Mouse (Mus musculus): ENCODE results near the gene Hbb-bt. TPM values are rescaled to one million over a fixed set of nuclear protein-coding genes. Genes with fewer than 3 reads are reported as not detected.

The Hbb-bt gene
- polyA plus RNA-seq (2015; fragmentation: Nextera tagmentation; extraction: Ambion mirVana) = 3,147 and 3,744 TPM in 2 replicates

DNA sequence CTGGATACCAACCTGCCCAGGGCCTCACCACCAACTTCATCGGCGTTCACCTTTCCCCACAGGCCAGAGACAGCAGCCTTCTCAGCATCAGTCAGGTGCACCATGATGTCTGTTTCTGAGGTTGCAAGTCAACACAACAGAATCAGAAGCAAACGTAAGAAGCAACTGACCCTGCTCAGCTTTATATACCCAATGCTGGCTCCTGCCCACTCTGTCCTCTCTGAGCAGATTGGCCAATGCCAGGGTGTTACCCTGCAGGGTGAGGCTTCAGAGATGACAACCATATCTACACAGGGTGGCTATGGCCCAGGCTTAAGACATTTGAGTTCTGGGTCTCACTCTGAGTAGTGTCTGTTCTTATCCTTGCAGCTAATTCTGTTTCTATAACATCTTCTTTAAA lies at the start of gene Hbb-bt:
Gene Hbb-bt, minus strand, starts transcription at position 231 of the 400 bp plus-strand sequence.

DNA sequence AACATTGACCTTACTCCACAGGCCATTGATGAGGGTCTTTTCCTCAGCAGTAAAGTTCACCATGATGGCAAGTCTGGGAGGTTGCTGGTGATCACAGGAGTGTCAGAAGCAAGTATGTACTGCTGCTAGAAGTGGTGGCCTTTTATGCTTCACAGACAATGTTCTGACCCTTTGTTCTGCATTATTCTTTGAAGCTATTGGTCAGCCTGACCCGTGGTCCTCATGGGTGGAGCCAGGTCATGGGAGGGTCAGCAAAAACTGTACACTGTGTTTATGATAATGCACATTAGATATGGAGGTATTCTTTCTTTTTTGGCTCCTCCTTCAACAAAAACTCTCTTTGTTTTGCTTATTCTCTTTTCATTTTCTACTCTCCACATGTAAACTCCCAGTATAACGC lies 39.3 kb upstream of the Hbb-bt start, which contains the start of gene Hbb-y:
Gene Hbb-y, minus strand, starts transcription at position 127 of the 400 bp plus-strand sequence.

DNA sequence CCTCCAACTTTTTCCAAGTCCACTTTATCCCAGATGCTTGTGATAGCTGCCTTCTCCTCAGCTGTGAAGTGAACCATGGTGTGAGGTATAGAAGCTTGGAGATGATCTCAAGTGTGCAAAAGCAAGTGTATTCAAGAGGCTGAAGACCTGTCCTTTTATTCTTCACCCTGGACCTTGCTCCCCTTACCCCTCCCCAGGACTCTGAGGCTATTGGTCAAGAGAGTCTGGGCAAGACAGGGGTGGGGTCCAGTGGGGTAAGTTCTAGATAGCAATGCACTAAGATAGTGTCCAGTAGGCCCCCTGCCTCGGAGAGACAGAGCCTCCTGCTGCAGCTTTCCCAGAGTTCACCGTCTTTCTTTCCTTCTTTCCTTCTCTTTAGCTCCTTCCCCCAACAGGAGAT lies 29.2 kb upstream of the Hbb-bt start, which contains the start of gene Hbb-bh1:
Gene Hbb-bh1, minus strand, starts transcription at position 131 of the 400 bp plus-strand sequence.

DNA sequence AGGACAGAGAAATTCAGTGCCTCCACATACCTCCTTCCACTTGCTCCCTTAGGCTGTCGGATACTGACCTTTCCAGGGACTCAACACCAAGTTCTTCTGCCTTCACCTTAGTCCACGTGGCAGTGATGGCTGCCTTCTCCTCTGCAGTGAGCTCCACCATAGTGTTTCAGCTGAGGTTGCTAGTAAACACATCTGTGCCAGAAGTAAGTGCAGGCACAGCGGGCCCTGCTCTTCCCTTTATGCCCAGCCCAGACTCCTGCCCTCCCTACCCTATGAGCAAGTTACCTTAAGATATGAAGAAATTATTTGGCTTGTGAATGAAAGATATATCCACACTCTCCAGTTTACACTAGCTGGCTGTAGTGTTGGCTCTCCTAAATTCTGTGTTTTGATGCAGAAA lies 26.5 kb upstream of the Hbb-bt start, which contains the start of gene Hbb-bh2:
Gene Hbb-bh2, minus strand, starts transcription at position 253 of the 400 bp plus-strand sequence.

DNA sequence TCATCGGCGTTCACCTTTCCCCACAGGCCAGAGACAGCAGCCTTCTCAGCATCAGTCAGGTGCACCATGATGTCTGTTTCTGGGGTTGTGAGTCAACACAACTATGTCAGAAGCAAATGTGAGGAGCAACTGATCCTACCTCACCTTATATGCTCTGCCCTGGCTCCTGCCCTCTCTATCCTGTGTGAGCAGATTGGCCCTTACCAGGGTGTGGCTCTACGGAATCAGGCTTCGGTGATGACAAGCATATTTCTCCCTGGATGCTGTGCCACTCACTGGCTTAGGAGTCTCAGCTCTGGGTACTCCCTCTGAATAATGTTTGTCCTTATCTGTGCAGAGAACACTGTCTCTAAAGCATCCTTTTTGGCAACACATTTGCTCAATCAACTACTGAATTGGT lies 14.0 kb upstream of the Hbb-bt start, which contains the start of gene Hbb-bs:
Gene Hbb-bs, minus strand, starts transcription at position 289 of the 400 bp plus-strand sequence.

DNA sequence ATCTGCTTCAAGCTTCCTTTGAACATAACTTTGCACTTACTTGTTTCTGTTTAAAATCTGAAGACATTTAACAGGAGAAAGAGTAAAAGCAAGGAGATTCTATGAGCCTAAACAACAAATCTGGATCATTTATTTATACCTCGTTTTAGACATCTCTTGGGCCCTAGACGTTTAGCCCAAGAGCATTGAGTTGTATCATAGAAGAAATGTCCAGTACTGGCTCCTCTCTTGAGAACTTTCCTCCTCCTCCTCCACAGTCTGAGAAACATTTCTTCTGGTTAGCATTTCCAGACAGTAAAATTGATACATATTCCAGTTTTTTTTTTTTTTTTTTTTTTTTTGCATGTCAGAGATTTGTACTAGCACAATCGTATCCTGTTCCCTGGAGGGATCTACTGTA lies 22.1 kb downstream of the Hbb-bt start, which contains the start of gene Olfr67:
Gene Olfr67, minus strand, starts transcription at position 101 of the 400 bp plus-strand sequence.

DNA sequence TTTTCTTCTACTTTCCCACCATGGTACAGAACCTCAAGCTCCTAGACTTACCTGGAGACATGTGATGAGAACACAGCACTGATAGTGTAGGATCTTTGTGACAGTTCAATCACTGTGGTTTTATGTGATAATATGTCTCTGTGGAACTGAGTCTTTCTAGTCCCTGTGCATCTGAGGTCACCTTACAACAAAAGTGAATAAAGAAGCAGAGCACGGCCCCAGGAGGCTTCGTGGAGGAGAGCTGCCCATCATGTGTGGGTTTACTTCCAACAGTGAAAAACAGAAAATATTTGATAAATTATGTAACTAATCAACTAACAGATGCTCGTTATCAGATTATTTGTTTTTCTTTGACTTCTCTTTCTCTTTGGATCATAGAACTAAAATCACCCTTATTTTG lies 34.2 kb downstream of the Hbb-bt start, which contains the start of gene Olfr68:
Gene Olfr68, minus strand, starts transcription at position 101 of the 400 bp plus-strand sequence.

DNA sequence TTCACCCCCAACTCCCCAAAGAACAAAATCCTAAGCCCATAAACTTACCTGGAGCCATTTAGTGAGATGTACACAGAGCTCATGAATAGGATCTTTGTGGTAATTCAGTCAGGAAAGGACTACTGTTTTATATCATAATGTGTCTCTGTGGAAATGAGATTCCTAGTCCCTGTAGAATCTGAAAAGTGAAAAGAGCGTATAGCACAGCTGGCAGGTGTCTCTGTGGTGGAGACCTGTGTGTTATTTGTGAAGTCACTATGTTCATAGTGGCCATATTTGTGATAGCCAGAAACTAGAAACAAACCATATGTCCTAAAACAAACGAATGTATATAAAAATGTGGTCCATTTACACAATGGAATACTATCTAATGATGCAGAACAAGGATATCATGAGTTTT lies 42.3 kb downstream of the Hbb-bt start, which contains the start of gene Olfr69:
Gene Olfr69, minus strand, starts transcription at position 101 of the 400 bp plus-strand sequence.

Other genes starting within 250 kb of the Hbb-bt start
- gene Olfr616, start 244.9 kb downstream of the Hbb-bt start, polyA plus RNA-seq (2015; fragmentation: Nextera tagmentation; extraction: Ambion mirVana) = not detected in 2 replicates
- not detected in 2 replicates for gene Olfr617, start 240.9 kb downstream of the Hbb-bt start, polyA plus RNA-seq (2015; fragmentation: Nextera tagmentation; extraction: Ambion mirVana)
- gene Olfr618, start 223.9 kb downstream of the Hbb-bt start, polyA plus RNA-seq (2015; fragmentation: Nextera tagmentation; extraction: Ambion mirVana) = not detected in 2 replicates
- not detected in 2 replicates for gene Olfr619, start 213.4 kb downstream of the Hbb-bt start, polyA plus RNA-seq (2015; fragmentation: Nextera tagmentation; extraction: Ambion mirVana)
- not detected in 2 replicates for gene Olfr620, start 201.5 kb downstream of the Hbb-bt start, polyA plus RNA-seq (2015; fragmentation: Nextera tagmentation; extraction: Ambion mirVana)
- gene Olfr622, start 171.3 kb downstream of the Hbb-bt start, polyA plus RNA-seq (2015; fragmentation: Nextera tagmentation; extraction: Ambion mirVana) = not detected in 2 replicates
- gene Olfr623, start 150.3 kb downstream of the Hbb-bt start, polyA plus RNA-seq (2015; fragmentation: Nextera tagmentation; extraction: Ambion mirVana) = not detected in 2 replicates
- 0.06 TPM in 1 of 2 replicates, not detected in the other for gene Olfr624, start 142.8 kb downstream of the Hbb-bt start, polyA plus RNA-seq (2015; fragmentation: Nextera tagmentation; extraction: Ambion mirVana)
- gene Olfr625-ps1, start 131.3 kb downstream of the Hbb-bt start, polyA plus RNA-seq (2015; fragmentation: Nextera tagmentation; extraction: Ambion mirVana) = not detected in 2 replicates
- gene Olfr243, start 99.3 kb downstream of the Hbb-bt start, polyA plus RNA-seq (2015; fragmentation: Nextera tagmentation; extraction: Ambion mirVana) = not detected in 2 replicates
- gene Olfr628, start 83.6 kb downstream of the Hbb-bt start, polyA plus RNA-seq (2015; fragmentation: Nextera tagmentation; extraction: Ambion mirVana) = not detected in 2 replicates
- gene Olfr629, start 69.1 kb downstream of the Hbb-bt start, polyA plus RNA-seq (2015; fragmentation: Nextera tagmentation; extraction: Ambion mirVana) = not detected in 2 replicates
- gene Olfr630, start 56.7 kb downstream of the Hbb-bt start, polyA plus RNA-seq (2015; fragmentation: Nextera tagmentation; extraction: Ambion mirVana) = not detected in 2 replicates
- not detected in 2 replicates for gene Olfr69, start 42.4 kb downstream of the Hbb-bt start, polyA plus RNA-seq (2015; fragmentation: Nextera tagmentation; extraction: Ambion mirVana)
- gene Olfr68, start 34.3 kb downstream of the Hbb-bt start, polyA plus RNA-seq (2015; fragmentation: Nextera tagmentation; extraction: Ambion mirVana) = not detected in 2 replicates
- gene Olfr67, start 22.2 kb downstream of the Hbb-bt start, polyA plus RNA-seq (2015; fragmentation: Nextera tagmentation; extraction: Ambion mirVana) = not detected in 2 replicates
- gene Hbb-bs, start 14.1 kb upstream of the Hbb-bt start, polyA plus RNA-seq (2015; fragmentation: Nextera tagmentation; extraction: Ambion mirVana) = 10,926 and 17,452 TPM in 2 replicates
- not detected in 2 replicates for gene Hbb-bh2, start 26.5 kb upstream of the Hbb-bt start, polyA plus RNA-seq (2015; fragmentation: Nextera tagmentation; extraction: Ambion mirVana)
- 0.39 TPM in 1 of 2 replicates, not detected in the other for gene Hbb-bh1, start 29.2 kb upstream of the Hbb-bt start, polyA plus RNA-seq (2015; fragmentation: Nextera tagmentation; extraction: Ambion mirVana)
- 2.0 and 5.8 TPM in 2 replicates for gene Hbb-y, start 39.2 kb upstream of the Hbb-bt start, polyA plus RNA-seq (2015; fragmentation: Nextera tagmentation; extraction: Ambion mirVana)
- gene Olfr66, start 72.3 kb upstream of the Hbb-bt start, polyA plus RNA-seq (2015; fragmentation: Nextera tagmentation; extraction: Ambion mirVana) = not detected in 2 replicates
- not detected in 2 replicates for gene Olfr64, start 80.5 kb upstream of the Hbb-bt start, polyA plus RNA-seq (2015; fragmentation: Nextera tagmentation; extraction: Ambion mirVana)
- not detected in 2 replicates for gene Olfr65, start 89.5 kb upstream of the Hbb-bt start, polyA plus RNA-seq (2015; fragmentation: Nextera tagmentation; extraction: Ambion mirVana)
- gene Olfr631, start 114.8 kb upstream of the Hbb-bt start, polyA plus RNA-seq (2015; fragmentation: Nextera tagmentation; extraction: Ambion mirVana) = not detected in 2 replicates
- not detected in 2 replicates for gene Olfr632, start 120.4 kb upstream of the Hbb-bt start, polyA plus RNA-seq (2015; fragmentation: Nextera tagmentation; extraction: Ambion mirVana)
- gene Olfr633, start 130.4 kb upstream of the Hbb-bt start, polyA plus RNA-seq (2015; fragmentation: Nextera tagmentation; extraction: Ambion mirVana) = not detected in 2 replicates
- gene Olfr635, start 157.2 kb upstream of the Hbb-bt start, polyA plus RNA-seq (2015; fragmentation: Nextera tagmentation; extraction: Ambion mirVana) = not detected in 2 replicates
- not detected in 2 replicates for gene Olfr638, start 184.8 kb upstream of the Hbb-bt start, polyA plus RNA-seq (2015; fragmentation: Nextera tagmentation; extraction: Ambion mirVana)
- not detected in 2 replicates for gene Olfr639, start 203.3 kb upstream of the Hbb-bt start, polyA plus RNA-seq (2015; fragmentation: Nextera tagmentation; extraction: Ambion mirVana)
- gene Olfr640, start 211.6 kb upstream of the Hbb-bt start, polyA plus RNA-seq (2015; fragmentation: Nextera tagmentation; extraction: Ambion mirVana) = not detected in 2 replicates
- not detected in 2 replicates for gene Olfr641, start 221.4 kb upstream of the Hbb-bt start, polyA plus RNA-seq (2015; fragmentation: Nextera tagmentation; extraction: Ambion mirVana)
- gene Olfr642, start 238.7 kb upstream of the Hbb-bt start, polyA plus RNA-seq (2015; fragmentation: Nextera tagmentation; extraction: Ambion mirVana) = not detected in 2 replicates
- not detected in 2 replicates for gene 4930516K23Rik, start 247.4 kb upstream of the Hbb-bt start, polyA plus RNA-seq (2015; fragmentation: Nextera tagmentation; extraction: Ambion mirVana)

Data from adrenal gland, postnatal 0 days (tissue).